Mouse (Mus musculus) limb, embryonic 14.5 days (tissue): ENCODE data around the gene Senp1. TPM values are rescaled to one million over a fixed set of nuclear protein-coding genes. Genes with fewer than 3 reads are reported as not detected.

ENCODE experiments used
- ATAC-seq: fragments of 200-750 bp; cut with Nextera tagmentation; 2 replicates; pipeline ENCODE4 v1.8.0; 2017; ENCODE audit warnings: low read depth, moderate number of reproducible peaks, moderate TSS enrichment; ENCODE audit not compliant: low FRiP score
- DNase-seq: peaks from one replicate; pipeline ENCODE4 v3.0.0-alpha.2; 2015; ENCODE audit warnings: low spot score
- H3K27ac ChIP-seq: fragments of 300-500 bp; sonication (generic); replicated peaks from 2 replicates; pipeline ENCODE4 v1.5.1; 2014; ENCODE audit warnings: low read depth, mild to moderate bottlenecking, low read length, moderate library complexity, mixed read lengths
- H3K27me3 ChIP-seq: fragments of 300-500 bp; sonication (generic); 2 replicates; pipeline ENCODE4 v1.6.1; 2014; ENCODE audit warnings: low read length, mixed read lengths; ENCODE audit not compliant: control insufficient read depth, insufficient read depth
- H3K36me3 ChIP-seq: fragments of 300-500 bp; sonication (generic); 2 replicates; pipeline ENCODE4 v1.6.1; 2014; ENCODE audit warnings: mild to moderate bottlenecking, low read length, moderate library complexity, mixed read lengths; ENCODE audit not compliant: control insufficient read depth, insufficient read depth
- H3K4me1 ChIP-seq: fragments of 300-500 bp; sonication (generic); 2 replicates; pipeline ENCODE4 v1.6.1; 2014; ENCODE audit warnings: antibody characterized with exemption, low read length, mixed read lengths; ENCODE audit not compliant: control insufficient read depth, insufficient read depth
- H3K4me2 ChIP-seq: fragments of 300-500 bp; sonication (generic); replicated peaks from 2 replicates; pipeline ENCODE4 v1.6.1; 2014; ENCODE audit warnings: low read depth, mild to moderate bottlenecking, low read length, moderate library complexity; ENCODE audit not compliant: severe bottlenecking
- H3K4me3 ChIP-seq: fragments of 300-500 bp; sonication (generic); replicated peaks from 2 replicates; pipeline ENCODE4 v1.5.1; 2014; ENCODE audit warnings: low read length
- H3K9ac ChIP-seq: fragments of 300-500 bp; sonication (generic); 2 replicates; pipeline ENCODE4 v1.6.1; 2014; ENCODE audit warnings: mild to moderate bottlenecking, low read depth, low read length, moderate library complexity; ENCODE audit not compliant: severe bottlenecking
- H3K9me3 ChIP-seq: fragments of 300-500 bp; sonication (generic); 2 replicates; pipeline ENCODE4 v1.6.1; 2016; ENCODE audit warnings: low read length; ENCODE audit not compliant: control insufficient read depth
- POLR2A ChIP-seq: fragments of 200-500 bp; IDR thresholded peaks from 2 replicates; pipeline ENCODE4 v1.8.0; 2012; ENCODE audit warnings: inconsistent platforms, mild to moderate bottlenecking, moderate library complexity, borderline replicate concordance; ENCODE audit not compliant: insufficient read depth, insufficient read length; ENCODE audit errors: extremely low read depth
- WGBS: fragments of 180-500 bp; shearing (Covaris S2); extraction: QIAGEN DNeasy Blood & Tissue Kit; methylation state at CpG from one replicate; pipeline ENCODE4 v1.1.7; 2014; 5-methylcytosine and 5-hydroxymethylcytosine counted together
- polyA plus RNA-seq, 2 experiments: library from polyadenylated mRNA; depleted of rRNA in 1 of 2; stranded (reverse) in 1 of 2; unstranded in 1 of 2; fragments of >200 nt; fragmentation: Nextera tagmentation in 1 of 2; extraction: Ambion mirVana in 1 of 2; gene quantifications; 2 replicates each; pipeline versions ENCODE4 v1.2.1 to v1.2.3; 2012 to 2014

Senp1 gene
- polyA plus RNA-seq, 2 experiments, result 30.5 to 32.5 TPM

DNA sequence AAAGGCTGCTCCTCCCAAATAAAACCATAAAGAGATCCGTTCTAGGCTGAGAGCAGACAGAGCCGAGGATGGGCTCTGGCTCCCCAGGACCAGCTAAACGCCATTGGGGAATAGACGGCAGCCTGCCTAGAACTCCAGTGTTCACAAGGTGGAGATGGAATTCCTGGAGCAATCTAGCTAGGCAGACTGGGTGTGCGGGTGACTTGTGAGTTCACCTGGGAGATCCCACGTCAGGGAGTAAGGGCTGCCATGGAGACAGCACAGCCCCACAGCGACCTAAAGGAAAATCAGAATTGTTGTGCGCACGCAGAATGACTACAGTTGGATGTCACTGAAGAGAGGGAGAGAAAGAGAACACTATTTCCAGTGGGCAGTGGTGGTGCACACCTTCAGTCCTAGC is 25.0 kb downstream of the Senp1 start:
- no peaks in the 10 kb centered on the region for H3K27me3 ChIP-seq
- no peak overlapping the region for H3K4me2 ChIP-seq
- no peak for TF ChIP-seq POLR2A
- WGBS, result 87% methylated on average over 9 of the region's 9 CpGs
- no peaks in the 10 kb centered on the region for H3K9me3 ChIP-seq
- H3K9ac ChIP-seq, result no peak overlapping the region
- no peak for DNase-seq
- no peaks in the 10 kb centered on the region for H3K4me1 ChIP-seq
- H3K36me3 ChIP-seq, result peaks cover 75% of the 10 kb centered on the region
- H3K27ac ChIP-seq, result no peak overlapping the region
- no peak for ATAC-seq
- H3K4me3 ChIP-seq, result no peak overlapping the region

DNA sequence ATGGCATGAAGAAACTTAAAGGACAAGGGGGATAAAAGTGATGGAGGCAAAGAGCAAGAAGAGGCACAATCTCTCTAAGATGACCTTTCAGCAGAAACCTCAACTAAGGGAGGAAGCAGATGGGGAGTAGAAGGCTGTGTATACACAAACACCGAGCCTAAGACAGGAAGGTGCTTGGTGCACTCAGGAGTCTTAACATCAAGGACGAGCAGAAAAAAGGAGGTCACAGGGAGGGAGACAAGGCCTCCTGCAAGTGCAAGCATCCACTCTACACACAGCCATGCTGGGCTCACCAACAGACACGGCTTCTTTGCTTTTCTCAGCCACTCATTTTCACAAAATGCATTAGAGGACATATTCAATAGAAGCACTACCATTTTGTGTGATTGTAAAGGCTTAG is 26.1 kb downstream of the Senp1 start:
- H3K36me3 ChIP-seq, result peaks cover 86% of the 10 kb centered on the region
- no peak overlapping the region for H3K4me3 ChIP-seq
- 49% methylated on average over 3 of the region's 3 CpGs for WGBS

DNA sequence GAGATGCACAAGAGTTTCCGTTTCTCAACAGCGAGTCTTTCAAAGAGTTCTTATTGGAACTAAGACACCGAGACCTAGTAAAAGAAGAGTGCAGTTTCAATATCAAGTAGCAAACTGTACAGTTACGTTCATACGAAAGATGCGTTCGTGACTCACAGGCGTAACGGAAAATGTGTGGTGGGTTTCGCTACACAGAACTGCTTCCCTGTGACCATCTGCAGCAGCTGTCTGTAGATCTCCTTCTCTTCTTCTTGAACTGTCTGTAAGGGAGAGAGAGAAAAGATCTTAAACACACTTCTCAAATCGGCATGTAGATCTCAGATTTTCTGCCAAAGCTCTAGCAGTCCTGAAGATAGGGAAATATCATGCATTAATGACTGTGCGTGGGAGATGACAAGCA is 26.9 kb downstream of the Senp1 start:
- Histone ChIP-seq H3K36me3 (peaks cover 83% of the 10 kb centered on the region), H3K27me3 (no peaks in the 10 kb centered on the region), H3K4me3 (no peak overlapping the region), H3K27ac (no peak overlapping the region), H3K4me1 (no peaks in the 10 kb centered on the region), H3K9ac (no peak overlapping the region), H3K9me3 (no peaks in the 10 kb centered on the region), H3K4me2 (no peak overlapping the region)
- DNase-seq (no peak), ATAC-seq (no peak)
- no peak for TF ChIP-seq POLR2A
- WGBS, result 96% methylated on average over 12 of the region's 12 CpGs

More for the DNA sequence above, 26.1 kb downstream of the Senp1 start:
- no peak for DNase-seq
- no peak for TF ChIP-seq POLR2A
- Histone ChIP-seq H3K4me2 (no peak overlapping the region), H3K27me3 (no peaks in the 10 kb centered on the region), H3K9ac (no peak overlapping the region), H3K4me1 (no peaks in the 10 kb centered on the region), H3K27ac (no peak overlapping the region), H3K9me3 (no peaks in the 10 kb centered on the region)
- ATAC-seq, result no peak

DNA sequence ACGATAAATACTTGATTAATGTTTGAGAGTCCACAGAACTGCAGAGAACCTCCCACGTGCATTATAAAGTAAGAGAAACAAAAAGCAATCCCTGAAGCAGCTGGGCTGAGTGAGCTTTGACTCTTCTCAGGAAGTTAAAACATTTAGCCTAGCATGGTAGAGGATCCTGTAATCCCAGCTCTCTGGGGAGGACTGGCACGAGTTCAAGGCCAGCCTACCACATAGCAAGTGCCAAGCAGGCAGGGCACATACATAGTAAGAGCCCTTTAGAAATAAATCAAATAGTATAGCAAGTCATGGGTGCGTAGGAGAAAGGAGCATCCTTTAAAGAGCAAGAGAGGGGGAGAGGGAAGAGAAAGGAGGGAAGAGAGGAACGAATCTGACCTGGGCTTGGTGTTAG is 27.7 kb downstream of the Senp1 start:
- H3K27ac ChIP-seq, result no peak overlapping the region
- no peak for ATAC-seq
- WGBS, result 93% methylated on average over 5 of the region's 5 CpGs

DNA sequence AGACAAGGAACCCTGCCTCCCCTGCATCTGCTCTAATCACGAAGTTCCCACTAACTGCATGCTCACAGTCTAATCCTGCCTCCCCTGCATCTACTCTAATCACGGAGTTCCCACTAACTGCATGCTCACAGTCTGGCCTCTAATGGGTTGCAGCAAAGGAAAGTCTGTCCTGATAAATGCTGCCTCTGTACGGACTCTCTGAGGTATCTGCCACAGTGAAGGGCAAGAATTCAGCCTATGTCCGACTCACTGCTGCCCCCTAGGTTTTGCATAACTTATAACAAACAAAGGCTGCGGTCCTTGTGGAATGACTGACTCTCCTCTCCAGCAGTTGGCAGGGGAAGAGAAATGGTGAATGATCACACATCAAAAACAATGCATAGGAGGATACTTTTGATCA is 38.3 kb downstream of the Senp1 start:
- H3K4me3 ChIP-seq, result no peak overlapping the region
- H3K27me3 ChIP-seq, result no peaks in the 10 kb centered on the region
- H3K36me3 ChIP-seq, result peaks cover 67% of the 10 kb centered on the region
- H3K4me2 ChIP-seq, result no peak overlapping the region
- 37% methylated on average over 5 of the region's 5 CpGs for WGBS
- DNase-seq (peak; percentile 60), ATAC-seq (no peak)
- H3K9ac ChIP-seq, result no peak overlapping the region
- no peaks in the 10 kb centered on the region for H3K9me3 ChIP-seq
- no peak overlapping the region for H3K27ac ChIP-seq
- H3K4me1 ChIP-seq, result no peaks in the 10 kb centered on the region
- no peak for TF ChIP-seq POLR2A

More for the DNA sequence above, 27.7 kb downstream of the Senp1 start:
- Histone ChIP-seq H3K36me3 (peaks cover 85% of the 10 kb centered on the region), H3K4me3 (no peak overlapping the region), H3K9me3 (no peaks in the 10 kb centered on the region), H3K27me3 (no peaks in the 10 kb centered on the region), H3K4me2 (no peak overlapping the region), H3K4me1 (no peaks in the 10 kb centered on the region), H3K9ac (no peak overlapping the region)
- no peak for TF ChIP-seq POLR2A
- DNase-seq, result no peak

DNA sequence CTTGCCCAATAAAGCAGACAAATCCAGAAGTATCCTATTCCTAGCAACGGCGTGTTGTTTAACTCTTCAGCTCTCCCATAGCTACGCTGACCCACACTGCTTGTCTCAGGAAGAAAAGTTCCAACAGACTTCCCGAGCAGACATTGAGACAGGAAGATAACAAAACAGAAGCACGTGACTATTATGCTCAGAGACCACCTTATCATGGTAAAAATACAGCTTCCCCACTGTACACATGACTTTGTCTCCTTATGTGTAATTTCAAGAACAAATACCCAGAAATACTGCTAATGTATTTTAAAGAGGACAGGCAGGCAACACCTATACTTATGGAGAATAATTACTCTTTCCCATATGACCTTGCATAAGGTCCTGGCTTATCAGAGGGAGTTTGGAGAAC is 41.9 kb downstream of the Senp1 start:
- TF ChIP-seq POLR2A, result no peak
- ATAC-seq, result no peak

More for the DNA sequence above, 41.9 kb downstream of the Senp1 start:
- no peaks in the 10 kb centered on the region for H3K27me3 ChIP-seq
- H3K4me2 ChIP-seq, result no peak overlapping the region
- DNase-seq, result no peak
- H3K36me3 ChIP-seq, result peaks cover 77% of the 10 kb centered on the region
- H3K27ac ChIP-seq, result no peak overlapping the region
- H3K9me3 ChIP-seq, result no peaks in the 10 kb centered on the region
- 92% methylated on average over 5 of the region's 5 CpGs for WGBS
- H3K4me3 ChIP-seq, result no peak overlapping the region
- no peaks in the 10 kb centered on the region for H3K4me1 ChIP-seq
- H3K9ac ChIP-seq, result no peak overlapping the region
